Mouse (Mus musculus) forebrain, embryonic 12.5 days (tissue): ENCODE results near the gene Ccdc47. TPM values are rescaled to one million over a fixed set of nuclear protein-coding genes. Genes with fewer than 3 reads are reported as not detected.

Source experiments
- ATAC-seq: fragments of 200-750 bp; cut with Nextera tagmentation; 2 replicates; pipeline ENCODE4 v1.8.0; 2017; ENCODE audit warnings: moderate TSS enrichment; ENCODE audit not compliant: low FRiP score
- H3K27ac ChIP-seq: fragments of 300-500 bp; sonication (generic); 2 replicates; pipeline ENCODE4 v1.5.1; 2016; ENCODE audit warnings: mild to moderate bottlenecking
- H3K27me3 ChIP-seq: fragments of 300-500 bp; sonication (generic); 2 replicates; pipeline ENCODE4 v1.6.1; 2016; ENCODE audit warnings: mild to moderate bottlenecking
- H3K36me3 ChIP-seq: fragments of 300-500 bp; sonication (generic); replicated peaks from 2 replicates; pipeline ENCODE4 v1.6.1; 2016; ENCODE audit warnings: mild to moderate bottlenecking
- H3K4me1 ChIP-seq: fragments of 300-500 bp; sonication (generic); 2 replicates; pipeline ENCODE4 v1.6.1; 2016
- H3K4me2 ChIP-seq: fragments of 300-500 bp; sonication (generic); 2 replicates; pipeline ENCODE4 v1.6.1; 2016; ENCODE audit warnings: mild to moderate bottlenecking, moderate library complexity
- H3K4me3 ChIP-seq: fragments of 300-500 bp; sonication (generic); replicated peaks from 2 replicates; pipeline ENCODE4 v1.5.1; 2016; ENCODE audit warnings: mild to moderate bottlenecking
- H3K9ac ChIP-seq: fragments of 300-500 bp; sonication (generic); 2 replicates; pipeline ENCODE4 v1.6.1; 2016; ENCODE audit warnings: mild to moderate bottlenecking
- H3K9me3 ChIP-seq: fragments of 300-500 bp; sonication (generic); 2 replicates; pipeline ENCODE4 v1.6.1; 2016
- WGBS: fragments of 180-500 bp; shearing (Covaris S2); methylation state at CpG from one replicate; pipeline ENCODE4 v1.1.7; 2016; 5-methylcytosine and 5-hydroxymethylcytosine counted together
- polyA plus RNA-seq: library from polyadenylated mRNA; unstranded; fragments of >200 nt; fragmentation: Nextera tagmentation; extraction: Ambion mirVana; gene quantifications from 2 replicates; pipeline ENCODE4 v1.2.1, GENCODE M21; 2016

Gene Ccdc47
- polyA plus RNA-seq, 1 experiment from 2014 or later, result 91.9 TPM

GRCm38 (mm10) chr11:106194155-106194541 is 22.0 kb downstream of the Ccdc47 start:
- 43% methylated on average over 3 of the region's 3 CpGs for WGBS
- Histone ChIP-seq H3K27me3 (no peaks in the 10 kb centered on the region), H3K9me3 (no peaks in the 10 kb centered on the region), H3K27ac (peak overlapping the region; percentile 82), H3K36me3 (peaks cover 26% of the 10 kb centered on the region), H3K9ac (peak overlapping the region; percentile 60), H3K4me2 (peak overlapping the region; percentile 75), H3K4me3 (peak overlapping the region; percentile 70), H3K4me1 (peaks cover 11% of the 10 kb centered on the region)
- ATAC-seq, result no peak

GRCm38 (mm10) chr11:106193371-106194154 is 22.6 kb downstream of the Ccdc47 start:
- under 1% methylated on average over 44 of the region's 44 CpGs for WGBS
- Histone ChIP-seq H3K9ac (peak overlapping the region; percentile 79), H3K4me3 (peak overlapping the region; percentile 70), H3K4me1 (peaks cover 11% of the 10 kb centered on the region), H3K27ac (peak overlapping the region; percentile 88), H3K36me3 (peaks cover 22% of the 10 kb centered on the region), H3K4me2 (peak overlapping the region; percentile 75), H3K27me3 (no peaks in the 10 kb centered on the region), H3K9me3 (no peaks in the 10 kb centered on the region)
- peak; percentile 96 for ATAC-seq

GRCm38 (mm10) chr11:106192657-106193370 is 23.3 kb downstream of the Ccdc47 start:
- Histone ChIP-seq H3K36me3 (peaks cover 15% of the 10 kb centered on the region), H3K27me3 (no peaks in the 10 kb centered on the region), H3K9ac (peak overlapping the region; percentile 79), H3K4me2 (peak overlapping the region; percentile 75), H3K9me3 (no peaks in the 10 kb centered on the region), H3K4me1 (peaks cover 11% of the 10 kb centered on the region), H3K4me3 (peak overlapping the region; percentile 70), H3K27ac (peak overlapping the region; percentile 88)
- 12% methylated on average over 19 of the region's 19 CpGs for WGBS
- peak; percentile 1; the same call in 1 of the 2 replicates for ATAC-seq

- peak overlapping the region; percentile 70 for H3K4me3 ChIP-seq
- 93% methylated on average over 5 of the region's 5 CpGs for WGBS
- ATAC-seq, result no peak
Observed at GRCm38 (mm10) chr11:106192241-106192640, 23.9 kb downstream of the Ccdc47 start.

GRCm38 (mm10) chr11:106191716-106192115 is 24.4 kb downstream of the Ccdc47 start:
- Histone ChIP-seq H3K27ac (no peak overlapping the region), H3K4me3 (no peak overlapping the region), H3K9ac (no peak overlapping the region), H3K36me3 (peaks cover 4% of the 10 kb centered on the region), H3K9me3 (no peaks in the 10 kb centered on the region), H3K4me2 (no peak overlapping the region), H3K4me1 (peaks cover 11% of the 10 kb centered on the region), H3K27me3 (no peaks in the 10 kb centered on the region)
- no peak for ATAC-seq
- 95% methylated on average over 3 of the region's 3 CpGs for WGBS

More at GRCm38 (mm10) chr11:106192241-106192640, 23.9 kb downstream of the Ccdc47 start:
- Histone ChIP-seq H3K27ac (no peak overlapping the region), H3K36me3 (peaks cover 9% of the 10 kb centered on the region), H3K27me3 (no peaks in the 10 kb centered on the region), H3K4me1 (peaks cover 11% of the 10 kb centered on the region), H3K9me3 (no peaks in the 10 kb centered on the region), H3K4me2 (peak overlapping the region; percentile 75), H3K9ac (peak overlapping the region; percentile 79; the same call in 1 of the 2 replicates)

GRCm38 (mm10) chr11:106187326-106187725 is 28.8 kb downstream of the Ccdc47 start:
- no peak overlapping the region for H3K27ac ChIP-seq
- H3K4me3 ChIP-seq, result no peak overlapping the region
- H3K27me3 ChIP-seq, result no peaks in the 10 kb centered on the region
- no peak overlapping the region for H3K9ac ChIP-seq
- peaks cover 2% of the 10 kb centered on the region for H3K4me1 ChIP-seq
- H3K9me3 ChIP-seq, result no peaks in the 10 kb centered on the region
- 95% methylated on average over 4 of the region's 4 CpGs for WGBS
- ATAC-seq, result no peak
- no peak overlapping the region for H3K4me2 ChIP-seq
- H3K36me3 ChIP-seq, result peaks cover 7% of the 10 kb centered on the region

GRCm38 (mm10) chr11:106180449-106180801 is 35.7 kb downstream of the Ccdc47 start:
- no peak overlapping the region for H3K27ac ChIP-seq
- no peaks in the 10 kb centered on the region for H3K27me3 ChIP-seq
- no peaks in the 10 kb centered on the region for H3K9me3 ChIP-seq
- H3K9ac ChIP-seq, result no peak overlapping the region
- ATAC-seq, result no peak
- no peak overlapping the region for H3K4me3 ChIP-seq
- H3K4me2 ChIP-seq, result no peak overlapping the region
- no peaks in the 10 kb centered on the region for H3K4me1 ChIP-seq
- 88% methylated on average over 2 of the region's 2 CpGs for WGBS
- H3K36me3 ChIP-seq, result peaks cover 4% of the 10 kb centered on the region

- Histone ChIP-seq H3K4me3 (no peak overlapping the region), H3K9me3 (no peaks in the 10 kb centered on the region), H3K27ac (no peak overlapping the region), H3K9ac (no peak overlapping the region), H3K4me1 (no peaks in the 10 kb centered on the region), H3K36me3 (peaks cover 4% of the 10 kb centered on the region), H3K4me2 (no peak overlapping the region), H3K27me3 (no peaks in the 10 kb centered on the region)
- WGBS, result 74% methylated on average over 7 of the region's 7 CpGs
- ATAC-seq, result no peak
Observed at GRCm38 (mm10) chr11:106179711-106180448, 36.3 kb downstream of the Ccdc47 start.

- Histone ChIP-seq H3K9ac (no peak overlapping the region), H3K36me3 (no peaks in the 10 kb centered on the region; the same call in 1 of the 2 replicates), H3K4me2 (no peak overlapping the region), H3K9me3 (no peaks in the 10 kb centered on the region), H3K27me3 (no peaks in the 10 kb centered on the region), H3K4me1 (no peaks in the 10 kb centered on the region), H3K4me3 (no peak overlapping the region), H3K27ac (no peak overlapping the region)
- ATAC-seq, result no peak
- WGBS, result 87% methylated on average over 5 of the region's 5 CpGs
Observed at GRCm38 (mm10) chr11:106178036-106178782, 37.9 kb downstream of the Ccdc47 start.

- WGBS, result 89% methylated on average over 5 of the region's 5 CpGs
- H3K27me3 ChIP-seq, result no peaks in the 10 kb centered on the region
- no peaks in the 10 kb centered on the region for H3K4me1 ChIP-seq
- H3K36me3 ChIP-seq, result peaks cover 5% of the 10 kb centered on the region; the same call in 1 of the 2 replicates
- no peak overlapping the region for H3K9ac ChIP-seq
- H3K27ac ChIP-seq, result no peak overlapping the region
- no peaks in the 10 kb centered on the region for H3K9me3 ChIP-seq
- no peak overlapping the region for H3K4me3 ChIP-seq
- ATAC-seq, result no peak
- no peak overlapping the region for H3K4me2 ChIP-seq
Observed at GRCm38 (mm10) chr11:106176372-106176771, 39.8 kb downstream of the Ccdc47 start.

GRCm38 (mm10) chr11:106175081-106175480 is 41.1 kb downstream of the Ccdc47 start:
- no peak for ATAC-seq
- Histone ChIP-seq H3K36me3 (peaks cover 14% of the 10 kb centered on the region), H3K27ac (no peak overlapping the region), H3K4me1 (no peaks in the 10 kb centered on the region), H3K27me3 (no peaks in the 10 kb centered on the region), H3K9me3 (no peaks in the 10 kb centered on the region), H3K4me2 (no peak overlapping the region), H3K4me3 (no peak overlapping the region), H3K9ac (no peak overlapping the region)
- 79% methylated on average over 3 of the region's 3 CpGs for WGBS
